Mouse (Mus musculus): Measurements from ENCODE around the gene Vwa8.

Gene Vwa8

GRCm38 (mm10) chr14:78848941-78849911 is at the start of gene Vwa8:
TSS of gene Vwa8 (plus strand) at chr14:78849052.
- in situ Hi-C loops (cut with MboI, MseI), result loop anchor here in 1 of 2 experiments (10.0 kb wide), 1 partner anchor 246 kb away; no protein-coding TSS in a partner anchor

GRCm38 (mm10) chr14:78802378-78802777 is 46.5 kb upstream of the Vwa8 start:
- in situ Hi-C loops (cut with MboI, MseI), result no loop called here

GRCm38 (mm10) chr14:78803924-78804323 is 44.9 kb upstream of the Vwa8 start:
- in situ Hi-C loops (cut with MboI, MseI), result no loop called here

- in situ Hi-C loops (cut with MboI, MseI), result loop anchor here in 1 of 2 experiments (5.0 kb wide), 1 partner anchor 36 kb away; no protein-coding TSS in a partner anchor
Measured at GRCm38 (mm10) chr14:78812896-78813295, 36.0 kb upstream of the Vwa8 start.

GRCm38 (mm10) chr14:78816411-78816810 is 32.4 kb upstream of the Vwa8 start:
- in situ Hi-C loops (cut with MboI, MseI), result no loop called here

- in situ Hi-C loops (cut with MboI, MseI), result no loop called here
Measured at GRCm38 (mm10) chr14:78817651-78818050, 31.2 kb upstream of the Vwa8 start.

GRCm38 (mm10) chr14:78818406-78818805 is 30.4 kb upstream of the Vwa8 start:
- in situ Hi-C loops (cut with MboI, MseI), result no loop called here

- in situ Hi-C loops (cut with MboI, MseI), result no loop called here
Measured at GRCm38 (mm10) chr14:78824013-78824412, 24.8 kb upstream of the Vwa8 start.

- in situ Hi-C loops (cut with MboI, MseI), result no loop called here
Measured at GRCm38 (mm10) chr14:78824507-78824906, 24.3 kb upstream of the Vwa8 start.

GRCm38 (mm10) chr14:78831158-78831557 is 17.7 kb upstream of the Vwa8 start:
- in situ Hi-C loops (cut with MboI, MseI), result no loop called here

- in situ Hi-C loops (cut with MboI, MseI), result loop anchor here in 1 of 2 experiments (10.0 kb wide), 1 partner anchor 247 kb away; no protein-coding TSS in a partner anchor
Measured at GRCm38 (mm10) chr14:78847948-78848347, 904 bp upstream of the Vwa8 start.

- in situ Hi-C loops (cut with MboI, MseI), result loop anchor here in 1 of 2 experiments (10.0 kb wide), 1 partner anchor 246 kb away; no protein-coding TSS in a partner anchor
Measured at GRCm38 (mm10) chr14:78848477-78848876, 375 bp upstream of the Vwa8 start.

- in situ Hi-C loops (cut with MboI, MseI), result loop anchor here in 1 of 2 experiments (10.0 kb wide), 1 partner anchor 245 kb away; no protein-coding TSS in a partner anchor
Measured at GRCm38 (mm10) chr14:78849961-78850578, 1.2 kb downstream of the Vwa8 start.

- in situ Hi-C loops (cut with MboI, MseI), result no loop called here
Measured at GRCm38 (mm10) chr14:78850666-78851065, 1.8 kb downstream of the Vwa8 start.

GRCm38 (mm10) chr14:78851366-78851765 is 2.5 kb downstream of the Vwa8 start:
- in situ Hi-C loops (cut with MboI, MseI), result no loop called here

GRCm38 (mm10) chr14:78852401-78853246 is 3.8 kb downstream of the Vwa8 start:
- in situ Hi-C loops (cut with MboI, MseI), result no loop called here

- in situ Hi-C loops (cut with MboI, MseI), result loop anchor here in 1 of 2 experiments (10.0 kb wide), 1 partner anchor 244 kb away; no protein-coding TSS in a partner anchor
Measured at GRCm38 (mm10) chr14:78861156-78861555, 12.3 kb downstream of the Vwa8 start.

- in situ Hi-C loops (cut with MboI, MseI), result no loop called here
Measured at GRCm38 (mm10) chr14:78870036-78870435, 21.2 kb downstream of the Vwa8 start.

GRCm38 (mm10) chr14:78877176-78877575 is 28.3 kb downstream of the Vwa8 start:
- in situ Hi-C loops (cut with MboI, MseI), result no loop called here

- in situ Hi-C loops (cut with MboI, MseI), result no loop called here
Measured at GRCm38 (mm10) chr14:78878402-78879045, 29.7 kb downstream of the Vwa8 start.

GRCm38 (mm10) chr14:78880879-78881278 is 32.0 kb downstream of the Vwa8 start:
- in situ Hi-C loops (cut with MboI, MseI), result no loop called here
